Mouse (Mus musculus): ENCODE results near the gene Tnfrsf25. TPM values are rescaled to one million over a fixed set of nuclear protein-coding genes. Genes with fewer than 3 reads are reported as not detected.

Gene Tnfrsf25
- total RNA-seq, 2 experiments from 2014 or later: 1.9 TPM

- intact Hi-C loops (cut with DNase I): no loop called here
- DNase-seq: peak; percentile 73 to 91
Measured at GRCm38 (mm10) chr4:152165036-152165931, 49.5 kb downstream of the Tnfrsf25 start.

- intact Hi-C loops (cut with DNase I): no loop called here
- no peak for DNase-seq
Measured at GRCm38 (mm10) chr4:152168052-152168451, 52.3 kb downstream of the Tnfrsf25 start.

- intact Hi-C loops (cut with DNase I): no loop called here
- no peak for DNase-seq
Measured at GRCm38 (mm10) chr4:152169103-152169502, 53.4 kb downstream of the Tnfrsf25 start.

Other genes with a start within 250 kb of the Tnfrsf25 start
- gene Dnajc11, start 182.2 kb upstream of the Tnfrsf25 start, total RNA-seq (2021): 100 to 1,000 TPM in 1 of 2 experiments, 10 to 100 TPM in 1; 98.5 to 107 TPM
- 10 to 100 TPM; 10.3 to 12.5 TPM for gene Thap3, start 126.9 kb upstream of the Tnfrsf25 start, total RNA-seq (2021)
- gene Phf13, start 119.7 kb upstream of the Tnfrsf25 start, total RNA-seq (2021): 10 to 100 TPM in 1 of 2 experiments, 1 to 10 TPM in 1; 8.5 to 11.3 TPM
- 10 to 100 TPM; 43.5 to 49.4 TPM for gene Klhl21, start 107.1 kb upstream of the Tnfrsf25 start, total RNA-seq (2021)
- 1 to 10 TPM; 4.9 to 5.2 TPM for gene Zbtb48, start 88.3 kb upstream of the Tnfrsf25 start, total RNA-seq (2021)
- under 1 TPM; 0.10 to 0.17 TPM for gene Tas1r1, start 77.4 kb upstream of the Tnfrsf25 start, total RNA-seq (2021)
- gene Nol9, start 76.6 kb upstream of the Tnfrsf25 start, total RNA-seq (2021): 10 to 100 TPM; 11.3 to 13.5 TPM
- gene Plekhg5, start 43.4 kb upstream of the Tnfrsf25 start, total RNA-seq (2021): 10 to 100 TPM; 33.5 to 35.8 TPM
- 1 to 10 TPM; 1.3 to 1.4 TPM for gene Espn, start 36.4 kb downstream of the Tnfrsf25 start, total RNA-seq (2021)
- not detected for gene Hes2, start 42.9 kb downstream of the Tnfrsf25 start, total RNA-seq (2021)
- 10 to 100 TPM; 48.3 to 53.2 TPM for gene Acot7, start 62.2 kb downstream of the Tnfrsf25 start, total RNA-seq (2021)
- gene Gpr153, start 158.3 kb downstream of the Tnfrsf25 start, total RNA-seq (2021): 10 to 100 TPM; 30.2 to 31.3 TPM
- not detected for gene Hes3, start 175.7 kb downstream of the Tnfrsf25 start, total RNA-seq (2021)
- 10 to 100 TPM; 27.3 to 33.4 TPM for gene Icmt, start 181.3 kb downstream of the Tnfrsf25 start, total RNA-seq (2021)
- gene Rnf207, start 203.1 kb downstream of the Tnfrsf25 start, total RNA-seq (2021): 100 to 1,000 TPM in 1 of 2 experiments, 10 to 100 TPM in 1; 95.9 to 112 TPM
- gene Rpl22, start 209.8 kb downstream of the Tnfrsf25 start, total RNA-seq (2021): 100 to 1,000 TPM; 283 to 290 TPM
- under 1 TPM; 0.05 to 0.17 TPM for gene Chd5, start 222.7 kb downstream of the Tnfrsf25 start, total RNA-seq (2021)